Mouse (Mus musculus): ENCODE results near the gene Zfp385a. TPM values are rescaled to one million over a fixed set of nuclear protein-coding genes. Genes with fewer than 3 reads are reported as not detected.
A peak's percentile ranks its signal among the peaks of the same experiment; 100 is the strongest.

The Zfp385a gene
- polyA plus RNA-seq, 1 experiment from 2014 or later = 3.6 TPM

- H3K27ac ChIP-seq (ENCODE audit: low read length) = no peak overlapping the region
- 36% methylated on average over 28 of the region's 28 CpGs for WGBS
- H3K36me3 ChIP-seq (ENCODE audit: control insufficient read depth, insufficient read depth, low read length) = no peaks in the 10 kb centered on the region
- H3K9me3 ChIP-seq (ENCODE audit: control insufficient read depth, low read length) = no peaks in the 10 kb centered on the region
- H3K4me1 ChIP-seq (ENCODE audit: control insufficient read depth, insufficient read depth, low read length) = peaks cover 43% of the 10 kb centered on the region
- peak overlapping the region; percentile 44 for H3K9ac ChIP-seq (ENCODE audit: low read depth, low read length)
- peak overlapping the region; percentile 42 for H3K4me2 ChIP-seq (ENCODE audit: low read depth, low read length)
- no peaks in the 10 kb centered on the region for H3K27me3 ChIP-seq (replicated peaks; ENCODE audit: control insufficient read depth, insufficient read depth, low read length)
- ATAC-seq = no peak
- 0 out of 2 replicates have a peak overlapping the region, but pooled peaks have one; percentile 6 for H3K4me3 ChIP-seq (ENCODE audit: low read length)
These were observed 31.6 kb downstream of the Zfp385a start for GRCm38 (mm10) chr15:103308056-103308875.

DNA sequence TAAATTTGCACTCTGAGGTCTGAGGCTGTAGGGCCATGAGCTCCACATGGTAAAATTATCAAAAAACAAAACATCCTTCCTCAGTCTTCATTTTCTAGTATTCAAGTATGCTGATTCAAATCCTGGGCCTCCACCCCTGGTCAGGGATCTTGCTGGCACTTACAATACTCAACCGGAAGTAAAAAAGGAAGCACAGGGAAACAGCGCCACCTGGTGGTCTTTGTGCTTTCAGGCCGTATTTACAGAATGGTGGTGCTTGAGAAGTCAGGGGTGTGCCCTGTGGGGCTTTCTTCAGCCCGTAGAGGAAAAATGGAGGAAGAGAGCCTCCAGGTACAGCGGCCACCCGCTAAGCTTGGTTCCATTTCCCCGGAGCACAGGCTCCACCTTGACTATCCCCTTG, 32.8 kb downstream of the Zfp385a start:
- no peak overlapping the region for H3K4me3 ChIP-seq (ENCODE audit: low read length)
- H3K4me1 ChIP-seq (ENCODE audit: control insufficient read depth, insufficient read depth, low read length) = peaks cover 54% of the 10 kb centered on the region
- no peak overlapping the region; the same call in 1 of the 2 replicates for H3K4me2 ChIP-seq (ENCODE audit: low read depth, low read length)
- WGBS = 4% methylated on average over 7 of the region's 7 CpGs
- no peak; the same call in 1 of the 2 replicates for ATAC-seq
- no peaks in the 10 kb centered on the region for H3K27me3 ChIP-seq (replicated peaks; ENCODE audit: control insufficient read depth, insufficient read depth, low read length)
- peak overlapping the region; percentile 52 for H3K9ac ChIP-seq (ENCODE audit: low read depth, low read length)
- H3K36me3 ChIP-seq (ENCODE audit: control insufficient read depth, insufficient read depth, low read length) = no peaks in the 10 kb centered on the region
- H3K27ac ChIP-seq (ENCODE audit: low read length) = peak overlapping the region; percentile 99
- H3K9me3 ChIP-seq (ENCODE audit: control insufficient read depth, low read length) = no peaks in the 10 kb centered on the region

GRCm38 (mm10) chr15:103305792-103306645, 33.9 kb downstream of the Zfp385a start:
- WGBS = 25% methylated on average over 8 of the region's 8 CpGs
- H3K4me2 ChIP-seq (ENCODE audit: low read depth, low read length) = peak overlapping the region; percentile 84
- H3K4me3 ChIP-seq (ENCODE audit: low read length) = peak overlapping the region; percentile 56
- peak; percentile 34 for ATAC-seq
- H3K9ac ChIP-seq (ENCODE audit: low read depth, low read length) = peak overlapping the region; percentile 79
- peak overlapping the region; percentile 99 for H3K27ac ChIP-seq (ENCODE audit: low read length)
- peaks cover 61% of the 10 kb centered on the region for H3K4me1 ChIP-seq (ENCODE audit: control insufficient read depth, insufficient read depth, low read length)
- no peaks in the 10 kb centered on the region for H3K27me3 ChIP-seq (replicated peaks; ENCODE audit: control insufficient read depth, insufficient read depth, low read length)
- H3K36me3 ChIP-seq (ENCODE audit: control insufficient read depth, insufficient read depth, low read length) = no peaks in the 10 kb centered on the region
- H3K9me3 ChIP-seq (ENCODE audit: control insufficient read depth, low read length) = no peaks in the 10 kb centered on the region

- WGBS = under 1% methylated on average over 71 of the region's 71 CpGs
- Histone ChIP-seq H3K4me2 (ENCODE audit: low read depth, low read length) (peak overlapping the region; percentile 90), H3K27me3 (replicated peaks; ENCODE audit: control insufficient read depth, insufficient read depth, low read length) (no peaks in the 10 kb centered on the region), H3K36me3 (ENCODE audit: control insufficient read depth, insufficient read depth, low read length) (no peaks in the 10 kb centered on the region), H3K9ac (ENCODE audit: low read depth, low read length) (peak overlapping the region; percentile 81), H3K4me3 (ENCODE audit: low read length) (peak overlapping the region; percentile 56), H3K27ac (ENCODE audit: low read length) (peak overlapping the region; percentile 99), H3K9me3 (ENCODE audit: control insufficient read depth, low read length) (no peaks in the 10 kb centered on the region), H3K4me1 (ENCODE audit: control insufficient read depth, insufficient read depth, low read length) (peaks cover 69% of the 10 kb centered on the region)
- peak; percentile 93 for ATAC-seq
These were observed 34.7 kb downstream of the Zfp385a start for GRCm38 (mm10) chr15:103305070-103305678.

- WGBS = 2% methylated on average over 9 of the region's 9 CpGs
- Histone ChIP-seq H3K27ac (ENCODE audit: low read length) (peak overlapping the region; percentile 90), H3K4me3 (ENCODE audit: low read length) (peak overlapping the region; percentile 56), H3K9ac (ENCODE audit: low read depth, low read length) (peak overlapping the region; percentile 81), H3K36me3 (ENCODE audit: control insufficient read depth, insufficient read depth, low read length) (no peaks in the 10 kb centered on the region), H3K9me3 (ENCODE audit: control insufficient read depth, low read length) (no peaks in the 10 kb centered on the region), H3K4me1 (ENCODE audit: control insufficient read depth, insufficient read depth, low read length) (peaks cover 75% of the 10 kb centered on the region), H3K4me2 (ENCODE audit: low read depth, low read length) (peak overlapping the region; percentile 90), H3K27me3 (replicated peaks; ENCODE audit: control insufficient read depth, insufficient read depth, low read length) (no peaks in the 10 kb centered on the region)
- no peak for ATAC-seq
These were observed 35.3 kb downstream of the Zfp385a start for GRCm38 (mm10) chr15:103304616-103304969.

- H3K27ac ChIP-seq (ENCODE audit: low read length) = peak overlapping the region; percentile 90
- peak overlapping the region; percentile 81 for H3K9ac ChIP-seq (ENCODE audit: low read depth, low read length)
These were observed 35.8 kb downstream of the Zfp385a start for GRCm38 (mm10) chr15:103303916-103304615.

GRCm38 (mm10) chr15:103302341-103303021, 37.4 kb downstream of the Zfp385a start:
- Histone ChIP-seq H3K27ac (ENCODE audit: low read length) (peak overlapping the region; percentile 60; the same call in 1 of the 2 replicates), H3K9me3 (ENCODE audit: control insufficient read depth, low read length) (no peaks in the 10 kb centered on the region), H3K4me2 (ENCODE audit: low read depth, low read length) (no peak overlapping the region), H3K4me3 (ENCODE audit: low read length) (no peak overlapping the region), H3K27me3 (replicated peaks; ENCODE audit: control insufficient read depth, insufficient read depth, low read length) (no peaks in the 10 kb centered on the region), H3K36me3 (ENCODE audit: control insufficient read depth, insufficient read depth, low read length) (peaks cover 4% of the 10 kb centered on the region; the same call in 1 of the 2 replicates), H3K4me1 (ENCODE audit: control insufficient read depth, insufficient read depth, low read length) (peaks cover 67% of the 10 kb centered on the region), H3K9ac (ENCODE audit: low read depth, low read length) (peak overlapping the region; percentile 47; the same call in 1 of the 2 replicates)
- no peak for ATAC-seq
- 27% methylated on average over 6 of the region's 6 CpGs for WGBS

More at GRCm38 (mm10) chr15:103303916-103304615, 35.8 kb downstream of the Zfp385a start:
- H3K4me2 ChIP-seq (ENCODE audit: low read depth, low read length) = peak overlapping the region; percentile 90
- peak overlapping the region; percentile 56 for H3K4me3 ChIP-seq (ENCODE audit: low read length)
- H3K36me3 ChIP-seq (ENCODE audit: control insufficient read depth, insufficient read depth, low read length) = no peaks in the 10 kb centered on the region
- peaks cover 78% of the 10 kb centered on the region for H3K4me1 ChIP-seq (ENCODE audit: control insufficient read depth, insufficient read depth, low read length)
- WGBS = 14% methylated on average over 8 of the region's 8 CpGs
- ATAC-seq = no peak
- H3K27me3 ChIP-seq (replicated peaks; ENCODE audit: control insufficient read depth, insufficient read depth, low read length) = no peaks in the 10 kb centered on the region
- no peaks in the 10 kb centered on the region for H3K9me3 ChIP-seq (ENCODE audit: control insufficient read depth, low read length)

DNA sequence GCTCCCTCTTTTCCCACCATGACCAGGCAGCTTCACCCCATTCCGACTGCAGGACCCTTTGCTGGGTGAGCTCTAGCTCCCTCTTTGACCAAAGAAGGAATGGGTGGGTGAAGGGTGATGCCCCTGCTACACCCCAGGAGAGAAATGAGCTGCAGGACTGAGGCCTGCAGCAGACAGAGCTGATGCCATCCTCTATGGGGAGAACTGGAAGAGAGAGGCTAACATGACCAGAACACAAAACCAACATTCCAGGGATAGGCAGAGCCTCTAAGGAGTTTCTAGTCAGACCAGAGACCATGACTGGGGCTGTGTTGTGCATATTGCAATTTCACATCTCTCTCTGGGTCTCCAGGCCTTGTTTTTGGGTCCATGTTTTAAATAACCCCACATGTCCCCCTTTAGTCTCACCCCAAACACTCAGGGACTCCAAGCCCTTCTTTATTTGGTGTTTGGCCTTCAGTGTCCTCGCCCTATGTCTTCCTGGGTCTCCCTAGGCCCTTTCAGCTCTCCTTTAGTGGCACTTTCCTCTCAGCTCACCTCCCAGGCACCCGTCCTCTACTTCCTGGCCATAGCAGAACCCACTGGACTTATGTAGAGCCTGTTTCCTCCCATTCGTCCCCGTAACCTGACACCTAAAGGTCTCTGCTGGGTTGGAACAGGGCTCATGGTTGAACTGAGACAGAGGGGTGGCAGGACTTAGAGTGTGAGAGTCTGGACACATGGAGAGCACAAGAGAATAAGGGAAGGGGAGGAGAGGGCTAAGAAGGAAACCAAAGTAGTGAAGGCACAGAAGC, 38.1 kb downstream of the Zfp385a start:
- Histone ChIP-seq H3K27me3 (replicated peaks; ENCODE audit: control insufficient read depth, insufficient read depth, low read length) (no peaks in the 10 kb centered on the region), H3K36me3 (ENCODE audit: control insufficient read depth, insufficient read depth, low read length) (peaks cover 5% of the 10 kb centered on the region; the same call in 1 of the 2 replicates), H3K4me3 (ENCODE audit: low read length) (no peak overlapping the region), H3K9ac (ENCODE audit: low read depth, low read length) (peak overlapping the region; percentile 47), H3K4me2 (ENCODE audit: low read depth, low read length) (no peak overlapping the region), H3K27ac (ENCODE audit: low read length) (peak overlapping the region; percentile 60), H3K4me1 (ENCODE audit: control insufficient read depth, insufficient read depth, low read length) (peaks cover 60% of the 10 kb centered on the region), H3K9me3 (ENCODE audit: control insufficient read depth, low read length) (no peaks in the 10 kb centered on the region)
- 33% methylated on average over 5 of the region's 5 CpGs for WGBS
- ATAC-seq = no peak
